Mouse (Mus musculus): ENCODE measurements at regions not wholly inside any gene's neighbourhood (a gene's known extent, or its start where the extent isn't known, plus 50 kb on each side); places are given as distances from the start of the nearest gene placed in this dataset.

DNA sequence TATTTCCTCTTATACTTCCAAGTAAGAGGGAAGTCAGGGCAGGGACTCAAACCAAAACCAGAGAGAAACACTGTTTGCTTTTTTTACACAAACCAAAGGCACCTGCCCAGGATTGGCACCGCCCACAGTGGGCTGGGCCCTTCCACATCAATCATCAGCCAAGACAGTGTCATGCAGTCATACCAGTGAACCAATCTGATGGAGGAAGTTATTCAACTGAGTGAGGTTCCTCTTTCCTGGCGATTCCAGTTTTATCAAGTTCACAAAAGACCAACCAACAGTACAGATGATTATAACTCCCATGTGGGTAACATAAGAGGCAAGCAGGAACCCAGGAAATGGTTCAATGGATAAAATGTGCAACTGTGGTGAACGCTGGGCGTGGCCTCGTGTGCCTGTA, 254.6 kb upstream of the Hs6st1 start:
- Histone ChIP-seq H3K79me2 (ENCODE audit: control insufficient read depth, insufficient read depth) (no peaks in the 10 kb centered on the region), H3K79me3 (ENCODE audit: low read depth) (no peaks in the 10 kb centered on the region), H3K27me3 (ENCODE audit: control insufficient read depth, insufficient read depth, insufficient read length) (no peaks in the 10 kb centered on the region), H3ac (ENCODE audit: control insufficient read depth, insufficient read length, low read depth) (no peak overlapping the region), H3K4me3 (ENCODE audit: insufficient read depth, poor library complexity, severe bottlenecking) (no peak overlapping the region), H3K36me3 (ENCODE audit: control insufficient read depth, insufficient read depth) (no peaks in the 10 kb centered on the region)
- no peak for TF ChIP-seq CTCF (IDR thresholded peaks at IDR 0.05; ENCODE audit: control insufficient read depth, insufficient read depth, insufficient read length)
- no peak for TF ChIP-seq FOSL1 (IDR thresholded peaks at IDR 0.05; ENCODE audit: insufficient read depth, low read length, poor library complexity, severe bottlenecking)
- no peak for TF ChIP-seq CEBPB (IDR thresholded peaks at IDR 0.05; ENCODE audit: low read depth)
- TF ChIP-seq MAX (IDR thresholded peaks at IDR 0.05) = no peak
- TF ChIP-seq MYOD1 (IDR thresholded peaks at IDR 0.05; ENCODE audit: control insufficient read depth, insufficient read length, low read depth) = no peak
- no peak for TF ChIP-seq MYOG (IDR thresholded peaks at IDR 0.05; ENCODE audit: control insufficient read depth, extremely low read depth, insufficient read length)
- TF ChIP-seq USF1 (IDR thresholded peaks at IDR 0.05; ENCODE audit: low read depth) = no peak

DNA sequence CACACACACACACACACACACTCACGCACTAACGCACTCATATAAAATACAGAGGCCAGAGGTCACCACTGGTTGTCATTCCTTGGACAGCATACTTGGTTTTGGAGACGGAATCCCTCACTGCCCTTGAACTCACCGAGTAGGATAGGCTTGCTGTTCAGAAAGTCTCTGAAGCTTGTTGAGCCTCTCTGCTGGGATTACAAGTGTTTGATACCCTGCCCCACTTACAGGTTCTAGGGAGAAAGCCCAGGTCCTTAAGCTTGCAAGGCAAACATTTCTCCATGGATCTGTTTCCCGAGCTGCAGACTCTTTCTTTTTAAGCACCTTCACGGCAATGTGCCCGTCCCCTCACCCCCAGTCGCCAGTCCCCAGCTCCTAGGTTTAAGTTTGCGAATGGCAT, 254.0 kb upstream of the Hs6st1 start:
- no peak overlapping the region for H3K4me3 ChIP-seq (ENCODE audit: insufficient read depth, poor library complexity, severe bottlenecking)
- no peaks in the 10 kb centered on the region for H3K27me3 ChIP-seq (ENCODE audit: control insufficient read depth, insufficient read depth, insufficient read length)
- H3K79me2 ChIP-seq (ENCODE audit: control insufficient read depth, insufficient read depth) = no peaks in the 10 kb centered on the region
- TF ChIP-seq FOSL1 (IDR thresholded peaks at IDR 0.05; ENCODE audit: insufficient read depth, low read length, poor library complexity, severe bottlenecking) (no peak), CTCF (IDR thresholded peaks at IDR 0.05; ENCODE audit: control insufficient read depth, insufficient read depth, insufficient read length) (no peak), MAX (IDR thresholded peaks at IDR 0.05) (no peak)
- no peaks in the 10 kb centered on the region for H3K79me3 ChIP-seq (ENCODE audit: low read depth)
- H3ac ChIP-seq (ENCODE audit: control insufficient read depth, insufficient read length, low read depth) = no peak overlapping the region
- no peaks in the 10 kb centered on the region for H3K36me3 ChIP-seq (ENCODE audit: control insufficient read depth, insufficient read depth)

DNA sequence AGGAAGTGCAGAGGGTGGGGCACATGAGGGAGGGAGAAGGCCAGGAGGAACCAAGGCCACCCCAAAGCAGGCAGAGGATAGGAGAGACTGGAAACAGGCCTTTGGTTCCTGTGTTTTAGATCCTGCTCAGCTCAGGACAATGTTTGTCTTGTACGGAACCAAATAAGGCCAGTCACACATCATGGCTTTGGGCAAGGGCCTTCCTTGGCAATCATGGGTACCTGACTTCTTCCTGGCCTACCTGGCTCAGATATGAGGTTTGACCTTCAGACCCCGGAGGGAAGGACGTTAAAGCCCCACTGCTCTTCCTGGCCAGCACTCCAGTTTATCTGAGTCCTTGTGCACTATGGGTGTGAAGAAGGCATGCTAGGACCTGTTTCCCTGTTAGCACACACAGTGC, 253.4 kb upstream of the Hs6st1 start:
- H3K36me3 ChIP-seq (ENCODE audit: control insufficient read depth, insufficient read depth) = no peaks in the 10 kb centered on the region
- no peaks in the 10 kb centered on the region for H3K79me3 ChIP-seq (ENCODE audit: low read depth)
- H3ac ChIP-seq (ENCODE audit: control insufficient read depth, insufficient read length, low read depth) = no peak overlapping the region
- H3K27me3 ChIP-seq (ENCODE audit: control insufficient read depth, insufficient read depth, insufficient read length) = no peaks in the 10 kb centered on the region
- no peak overlapping the region for H3K4me3 ChIP-seq (ENCODE audit: insufficient read depth, poor library complexity, severe bottlenecking)
- TF ChIP-seq MYOG (IDR thresholded peaks at IDR 0.05; ENCODE audit: control insufficient read depth, extremely low read depth, insufficient read length) (no peak), CEBPB (IDR thresholded peaks at IDR 0.05; ENCODE audit: low read depth) (no peak), USF1 (IDR thresholded peaks at IDR 0.05; ENCODE audit: low read depth) (no peak)
- no peaks in the 10 kb centered on the region for H3K79me2 ChIP-seq (ENCODE audit: control insufficient read depth, insufficient read depth)

DNA sequence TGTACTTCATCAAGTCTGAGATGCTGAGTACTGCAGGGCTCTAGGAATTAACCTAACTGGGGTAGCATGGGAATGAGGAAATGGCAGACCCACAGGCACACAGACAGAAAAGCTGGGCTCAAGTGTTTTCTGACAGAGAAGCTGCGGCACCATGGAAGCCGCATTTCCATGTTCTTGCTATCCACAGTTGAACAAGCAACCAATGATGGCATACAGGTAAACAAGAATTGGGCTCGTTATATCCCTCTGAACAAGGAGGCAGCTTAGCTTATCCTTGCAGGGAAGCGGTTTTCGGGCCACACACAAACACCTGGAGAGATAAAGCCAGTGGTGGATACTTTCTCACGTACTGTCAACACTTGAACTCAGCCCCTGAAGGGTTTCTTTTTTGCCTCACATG, 246.4 kb upstream of the Hs6st1 start:
- Histone ChIP-seq H3K79me2 (ENCODE audit: control insufficient read depth, insufficient read depth) (no peaks in the 10 kb centered on the region), H3ac (ENCODE audit: control insufficient read depth, insufficient read length, low read depth) (no peak overlapping the region), H3K36me3 (ENCODE audit: control insufficient read depth, insufficient read depth) (no peaks in the 10 kb centered on the region), H3K79me3 (ENCODE audit: low read depth) (no peaks in the 10 kb centered on the region), H3K4me3 (ENCODE audit: insufficient read depth, poor library complexity, severe bottlenecking) (no peak overlapping the region), H3K27me3 (ENCODE audit: control insufficient read depth, insufficient read depth, insufficient read length) (no peaks in the 10 kb centered on the region)
- TF ChIP-seq MYOD1 (IDR thresholded peaks at IDR 0.05; ENCODE audit: control insufficient read depth, insufficient read length, low read depth) (no peak), MYOG (IDR thresholded peaks at IDR 0.05; ENCODE audit: control insufficient read depth, extremely low read depth, insufficient read length) (no peak), MAX (IDR thresholded peaks at IDR 0.05) (no peak), CTCF (IDR thresholded peaks at IDR 0.05; ENCODE audit: control insufficient read depth, insufficient read depth, insufficient read length) (no peak), USF1 (IDR thresholded peaks at IDR 0.05; ENCODE audit: low read depth) (no peak), CEBPB (IDR thresholded peaks at IDR 0.05; ENCODE audit: low read depth) (no peak), FOSL1 (IDR thresholded peaks at IDR 0.05; ENCODE audit: insufficient read depth, low read length, poor library complexity, severe bottlenecking) (no peak)

- H3K79me2 ChIP-seq (ENCODE audit: control insufficient read depth, insufficient read depth) = no peaks in the 10 kb centered on the region
- TF ChIP-seq MYOD1 (IDR thresholded peaks at IDR 0.05; ENCODE audit: control insufficient read depth, insufficient read length, low read depth) = no peak
Observed at GRCm38 (mm10) chr1:35822376-35823202, 245.6 kb upstream of the Hs6st1 start.

DNA sequence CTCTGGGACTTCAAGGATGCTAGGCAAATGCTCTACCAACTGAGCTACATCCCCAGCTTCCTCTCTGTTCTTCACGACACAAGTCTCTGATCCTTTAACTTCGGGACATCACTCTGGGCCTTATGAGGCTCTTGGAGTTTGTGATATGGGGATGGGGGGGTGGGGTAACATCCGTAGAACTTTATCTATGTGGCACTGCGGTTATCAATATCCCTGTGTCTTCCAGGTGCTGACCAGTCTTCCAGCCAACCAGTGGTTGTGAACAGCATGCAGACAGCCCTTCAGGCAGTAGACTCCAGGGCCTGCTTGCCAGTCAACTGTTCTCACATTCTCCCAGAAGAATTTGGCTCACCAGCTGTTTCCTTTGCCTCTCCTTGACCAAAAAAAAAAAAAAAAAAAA, 244.7 kb upstream of the Hs6st1 start:
- Histone ChIP-seq H3K79me3 (ENCODE audit: low read depth) (no peaks in the 10 kb centered on the region), H3K27me3 (ENCODE audit: control insufficient read depth, insufficient read depth, insufficient read length) (no peaks in the 10 kb centered on the region), H3ac (ENCODE audit: control insufficient read depth, insufficient read length, low read depth) (no peak overlapping the region), H3K36me3 (ENCODE audit: control insufficient read depth, insufficient read depth) (no peaks in the 10 kb centered on the region), H3K4me3 (ENCODE audit: insufficient read depth, poor library complexity, severe bottlenecking) (no peak overlapping the region), H3K79me2 (ENCODE audit: control insufficient read depth, insufficient read depth) (no peaks in the 10 kb centered on the region)
- TF ChIP-seq MAX (IDR thresholded peaks at IDR 0.05) (no peak), CEBPB (IDR thresholded peaks at IDR 0.05; ENCODE audit: low read depth) (no peak), MYOD1 (IDR thresholded peaks at IDR 0.05; ENCODE audit: control insufficient read depth, insufficient read length, low read depth) (no peak), FOSL1 (IDR thresholded peaks at IDR 0.05; ENCODE audit: insufficient read depth, low read length, poor library complexity, severe bottlenecking) (no peak), CTCF (IDR thresholded peaks at IDR 0.05; ENCODE audit: control insufficient read depth, insufficient read depth, insufficient read length) (no peak), USF1 (IDR thresholded peaks at IDR 0.05; ENCODE audit: low read depth) (no peak), MYOG (IDR thresholded peaks at IDR 0.05; ENCODE audit: control insufficient read depth, extremely low read depth, insufficient read length) (no peak)

More at GRCm38 (mm10) chr1:35822376-35823202, 245.6 kb upstream of the Hs6st1 start:
- H3K4me3 ChIP-seq (ENCODE audit: insufficient read depth, poor library complexity, severe bottlenecking) = no peak overlapping the region
- no peak overlapping the region for H3ac ChIP-seq (ENCODE audit: control insufficient read depth, insufficient read length, low read depth)
- no peaks in the 10 kb centered on the region for H3K79me3 ChIP-seq (ENCODE audit: low read depth)
- H3K27me3 ChIP-seq (ENCODE audit: control insufficient read depth, insufficient read depth, insufficient read length) = no peaks in the 10 kb centered on the region
- no peaks in the 10 kb centered on the region for H3K36me3 ChIP-seq (ENCODE audit: control insufficient read depth, insufficient read depth)

Measured in C2C12 (cell line).